Mouse (Mus musculus): ENCODE results near the gene Srbd1.

DNA sequence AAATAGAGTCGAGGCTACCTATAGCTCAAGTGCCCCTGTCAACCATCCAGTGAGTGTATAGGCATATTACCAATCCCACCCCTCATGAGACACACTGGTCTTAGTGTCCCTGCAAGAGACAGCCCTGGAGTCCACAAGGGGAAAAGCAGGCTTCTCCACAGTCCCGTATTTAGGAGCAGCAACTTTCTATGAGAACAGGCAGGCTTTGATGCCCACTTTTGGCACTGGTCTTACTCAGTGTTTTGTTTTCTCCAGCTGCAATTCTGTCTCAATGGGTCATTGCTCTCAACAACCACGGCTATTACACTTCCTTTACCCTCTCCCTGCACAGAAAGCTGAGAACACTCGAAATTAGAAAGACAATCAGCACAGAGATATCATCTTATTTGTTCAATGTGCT lies 157.4 kb downstream of the Srbd1 start:
- TF ChIP-seq POLR2AphosphoS2 (IDR thresholded peaks at IDR 0.05; ENCODE audit: insufficient read length, low read depth) = no peak
- TF ChIP-seq USF1 (IDR thresholded peaks at IDR 0.05; ENCODE audit: low read depth) = no peak
- TF ChIP-seq E2F4 (IDR thresholded peaks at IDR 0.05; ENCODE audit: insufficient read depth) = no peak
- no peak for TF ChIP-seq POLR2A (IDR thresholded peaks at IDR 0.05; ENCODE audit: insufficient read length, low read depth)
- TF ChIP-seq CEBPB (IDR thresholded peaks at IDR 0.05; ENCODE audit: insufficient read depth, poor library complexity, severe bottlenecking) = no peak
- no peak for TF ChIP-seq MYOD1 (IDR thresholded peaks at IDR 0.05; ENCODE audit: control insufficient read depth in 1 of 3, insufficient read length in 2 of 3, low read depth in 2 of 3)
- no peak for TF ChIP-seq MAX (IDR thresholded peaks at IDR 0.05; ENCODE audit: low read depth)
- TF ChIP-seq TCF12 (IDR thresholded peaks at IDR 0.05; ENCODE audit: insufficient read depth, poor library complexity, severe bottlenecking) = no peak
- TF ChIP-seq TCF3 (IDR thresholded peaks at IDR 0.05; ENCODE audit: insufficient read length, low read depth) = no peak
- no peak for TF ChIP-seq REST (IDR thresholded peaks at IDR 0.05; ENCODE audit: insufficient read depth, insufficient read length)
- no peak for TF ChIP-seq MYOG (IDR thresholded peaks at IDR 0.05; ENCODE audit: control insufficient read depth in 1 of 3, insufficient read depth in 1 of 3, insufficient read length in 2 of 3, low read depth in 2 of 3)
- no peak for TF ChIP-seq SRF (IDR thresholded peaks at IDR 0.05; ENCODE audit: control insufficient read depth, insufficient read length, low read depth)
